Mouse (Mus musculus): ENCODE measurements around the gene Slc2a3. TPM values are rescaled to one million over a fixed set of nuclear protein-coding genes. Genes with fewer than 3 reads are reported as not detected.

Slc2a3 gene
- 10 to 100 TPM; 17.4 to 17.8 TPM for total RNA-seq (2021)
- long read RNA-seq, experiment 1, transcript Slc2a3-201 (10 exons, 3,959 nt) = major isoform, 21 of 25 reads
- long read RNA-seq, experiment 1, partial matches to known transcripts = 0 of 25 reads
- long read RNA-seq, experiment 1, other reads (novel, unspliced or antisense) = 4 of 25 reads
- long read RNA-seq, experiment 2, transcript Slc2a3-201 (10 exons, 3,959 nt) = major isoform, 35 of 45 reads
- long read RNA-seq, experiment 2, partial matches to known transcripts = 2 of 45 reads
- long read RNA-seq, experiment 2, other reads (novel, unspliced or antisense) = 8 of 45 reads

GRCm38 (mm10) chr6:122801301-122801800 is at the start of gene Slc2a3:
Gene Slc2a3 (minus strand): TSS chr6:122801640.
- DNase-seq (ENCODE audit: low spot score in 2 of 2) = no peak

DNA sequence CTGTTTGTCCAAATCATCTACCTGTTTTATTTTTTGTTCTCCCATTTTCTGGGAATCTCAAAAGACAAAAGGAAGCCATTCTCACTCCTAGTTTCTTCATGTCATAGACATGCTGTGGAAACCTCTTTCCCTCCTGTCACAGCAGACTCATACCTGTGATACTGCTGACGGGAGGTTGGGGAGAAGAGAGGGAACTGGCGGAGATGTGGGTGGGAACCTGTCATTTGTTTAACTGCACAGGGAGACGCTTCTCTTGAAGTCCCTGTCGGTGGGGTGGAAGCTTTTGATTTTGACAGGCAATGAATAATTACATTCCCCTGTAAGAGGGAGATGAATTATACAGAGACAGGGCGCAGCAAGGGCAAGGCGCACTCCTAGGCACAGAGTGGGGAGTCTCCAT is 42.3 kb upstream of the Slc2a3 start:
- DNase-seq (ENCODE audit: low spot score in 2 of 2) = no peak

DNA sequence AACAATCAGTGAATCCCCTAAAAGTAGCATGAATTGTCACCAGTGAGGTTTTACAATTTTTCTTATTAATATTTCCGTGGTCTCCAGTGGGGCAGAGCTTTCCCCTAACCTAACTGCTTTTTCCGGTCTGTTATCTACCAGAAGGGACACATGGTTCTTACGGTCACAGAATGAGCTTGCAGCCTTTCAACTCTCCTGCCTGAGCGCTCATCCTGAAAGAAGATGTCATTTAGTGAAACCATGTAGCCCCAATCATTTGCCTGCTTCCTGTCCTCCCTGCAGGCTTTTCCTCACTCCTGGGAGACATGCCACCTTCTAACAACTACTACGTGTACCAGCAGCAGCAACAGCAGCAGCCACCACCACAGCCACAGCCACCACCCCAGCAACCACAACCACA is 36.1 kb upstream of the Slc2a3 start:
- no peak for DNase-seq (ENCODE audit: low spot score in 2 of 2)

DNA sequence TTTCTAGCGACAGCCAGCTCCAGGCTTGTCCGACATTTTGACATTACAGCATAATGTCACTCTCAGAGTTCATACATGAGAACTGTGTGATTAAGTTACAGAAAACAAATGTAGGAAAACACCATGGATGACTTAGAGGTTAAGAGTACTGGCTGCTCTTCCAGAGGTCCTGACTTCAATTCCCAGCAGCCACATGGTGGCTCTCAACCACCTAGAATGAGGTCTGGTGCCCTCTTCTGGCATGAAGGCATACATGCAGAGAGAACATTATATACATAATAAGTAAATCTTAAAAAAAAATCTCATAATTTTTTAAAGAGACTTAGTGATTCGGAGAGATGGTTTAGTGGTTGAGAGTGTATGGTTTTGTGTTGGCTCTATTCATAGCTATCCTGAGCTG is 35.5 kb upstream of the Slc2a3 start:
- DNase-seq (ENCODE audit: low spot score in 2 of 2) = no peak

DNA sequence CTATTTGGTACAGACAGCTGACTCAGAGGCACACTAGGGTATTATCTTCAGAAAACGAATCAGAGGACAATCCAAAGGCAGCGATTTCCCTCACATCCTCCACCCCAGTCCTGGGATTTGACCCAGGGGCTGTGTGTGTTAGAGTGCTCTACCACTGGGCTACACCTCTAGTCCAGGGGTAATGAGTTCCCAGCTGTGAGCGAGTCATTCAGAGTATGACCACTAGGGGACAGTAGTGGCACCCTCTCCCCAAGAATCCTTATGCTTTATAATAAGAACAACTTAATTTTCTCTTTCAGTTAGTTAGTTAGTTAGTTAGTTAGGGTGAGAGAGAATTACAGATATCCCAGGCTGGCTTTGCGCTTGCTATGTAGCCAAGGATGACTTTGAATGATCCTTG is 32.9 kb upstream of the Slc2a3 start:
- DNase-seq (ENCODE audit: low spot score in 2 of 2) = no peak

DNA sequence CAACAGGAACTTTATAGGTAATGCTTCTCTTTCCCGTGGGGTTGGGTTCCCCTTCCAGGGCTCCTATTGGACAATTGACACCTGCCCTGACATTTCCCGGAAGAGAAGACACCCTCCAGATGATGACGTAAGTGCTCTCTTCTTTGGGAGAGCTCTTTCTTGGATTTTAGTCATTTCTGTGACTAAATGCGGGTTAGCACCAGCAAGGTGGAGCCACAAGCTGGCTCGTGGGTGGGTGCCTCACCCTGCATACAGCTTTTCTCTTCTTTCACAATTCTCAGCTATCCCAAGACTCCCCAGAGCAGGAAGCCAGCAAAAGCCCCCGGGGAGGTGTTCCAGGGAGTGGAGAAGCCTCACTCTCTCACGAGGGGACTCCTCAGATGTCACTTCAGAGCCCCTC is 31.4 kb upstream of the Slc2a3 start:
- no peak for DNase-seq (ENCODE audit: low spot score in 2 of 2)

DNA sequence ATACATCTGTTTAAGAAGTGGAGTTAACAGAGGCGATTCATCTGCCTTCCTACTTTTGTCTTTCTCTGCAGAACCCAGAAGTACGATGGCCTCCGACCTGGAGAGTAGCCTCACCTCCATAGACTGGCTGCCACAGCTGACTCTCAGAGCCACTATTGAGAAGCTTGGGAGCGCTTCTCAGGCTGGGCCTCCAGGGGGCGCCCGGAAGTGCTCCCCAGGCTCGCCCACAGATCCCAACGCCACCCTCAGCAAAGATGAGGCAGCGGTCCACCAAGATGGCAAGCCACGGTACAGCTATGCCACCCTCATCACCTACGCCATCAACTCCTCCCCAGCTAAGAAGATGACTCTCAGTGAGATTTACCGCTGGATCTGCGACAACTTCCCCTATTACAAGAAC is 26.6 kb upstream of the Slc2a3 start:
- DNase-seq (ENCODE audit: low spot score in 2 of 2) = no peak

GRCm38 (mm10) chr6:122825923-122826742 is 24.7 kb upstream of the Slc2a3 start:
- DNase-seq (ENCODE audit: low spot score in 2 of 2) = peak; percentile 27 to 37

GRCm38 (mm10) chr6:122825166-122825565 is 23.7 kb upstream of the Slc2a3 start:
- no peak for DNase-seq (ENCODE audit: low spot score in 2 of 2)

DNA sequence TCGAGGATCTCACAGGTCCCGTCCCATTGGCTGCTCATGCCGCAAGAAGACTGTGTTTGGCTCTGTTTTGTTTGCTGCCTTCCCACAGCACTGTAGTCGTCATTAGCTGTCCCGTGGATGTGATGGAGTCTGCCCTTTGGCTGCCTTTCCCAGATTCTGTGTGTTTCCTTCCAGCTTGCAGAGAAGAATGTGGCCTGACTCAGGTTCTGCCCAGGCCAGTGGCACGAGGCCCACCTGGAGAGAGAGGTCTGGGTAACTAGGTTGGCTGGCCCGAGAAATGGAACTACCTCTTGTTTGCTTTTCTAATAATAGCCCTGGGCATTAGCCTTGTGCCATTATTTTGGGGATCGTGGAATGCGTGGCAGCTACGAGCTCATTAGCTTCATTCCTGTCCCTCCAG is 22.6 kb upstream of the Slc2a3 start:
- DNase-seq (ENCODE audit: low spot score in 2 of 2) = no peak

DNA sequence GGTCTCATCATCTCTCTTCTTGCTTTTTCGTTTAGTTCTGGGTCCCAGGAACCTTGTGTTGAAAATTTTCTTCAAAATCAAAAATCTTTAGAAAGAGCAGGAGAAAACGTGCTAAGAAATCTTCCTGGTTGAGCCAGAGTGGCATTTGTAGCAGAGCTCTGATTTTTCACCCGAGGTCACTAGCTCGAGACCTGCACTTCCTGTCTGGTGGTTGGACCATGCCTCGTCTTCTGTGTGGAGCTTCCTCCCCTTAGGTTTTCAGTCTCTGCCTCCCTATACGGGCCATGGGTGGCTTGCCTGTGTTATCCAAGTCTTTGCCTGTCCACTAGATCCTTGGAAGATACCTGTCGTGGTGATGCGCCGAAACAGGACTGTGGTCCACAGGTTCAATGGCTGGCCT is 20.4 kb upstream of the Slc2a3 start:
- no peak for DNase-seq (ENCODE audit: low spot score in 2 of 2)

DNA sequence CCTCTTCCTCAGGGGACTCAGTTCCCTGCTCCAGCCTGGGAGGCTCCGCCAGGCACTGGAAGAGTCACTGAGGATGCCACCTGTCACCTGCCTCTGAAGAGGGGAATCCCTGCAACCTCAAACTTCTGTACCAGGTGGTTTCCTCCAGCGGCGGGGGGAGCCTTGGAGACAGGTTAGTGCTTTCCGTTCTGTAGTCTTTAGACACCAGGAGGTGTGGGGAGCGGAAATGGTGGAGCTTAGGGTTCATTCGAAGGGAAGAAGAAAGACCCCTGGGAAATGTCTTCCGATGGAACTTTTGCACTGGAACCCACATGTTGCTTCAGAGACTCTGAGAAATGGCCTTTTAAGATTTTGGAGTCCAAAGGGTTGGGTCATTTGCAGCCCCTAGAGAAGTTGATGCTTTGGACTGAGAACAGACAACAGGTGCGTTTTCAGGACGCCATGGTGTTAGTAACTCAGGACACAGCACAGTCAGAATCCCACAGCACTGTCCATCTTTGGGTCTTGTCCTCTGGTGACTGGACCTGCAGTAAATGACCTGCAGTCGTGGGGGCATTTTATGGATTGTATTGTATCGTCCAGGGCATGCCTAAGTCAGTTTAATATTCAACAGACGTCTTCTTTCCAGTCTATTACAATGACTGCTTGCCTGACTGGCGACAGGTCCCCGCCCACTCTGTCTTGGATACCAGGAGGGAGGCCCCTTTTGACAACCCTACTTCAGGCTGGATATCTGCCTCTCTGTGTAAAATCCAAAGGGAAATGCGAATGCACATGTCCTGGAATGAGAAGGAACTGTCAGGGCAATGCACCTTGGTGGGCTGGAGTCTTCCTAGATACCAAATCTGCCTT is 19.6 kb upstream of the Slc2a3 start:
- DNase-seq (ENCODE audit: low spot score in 2 of 2) = no peak

DNA sequence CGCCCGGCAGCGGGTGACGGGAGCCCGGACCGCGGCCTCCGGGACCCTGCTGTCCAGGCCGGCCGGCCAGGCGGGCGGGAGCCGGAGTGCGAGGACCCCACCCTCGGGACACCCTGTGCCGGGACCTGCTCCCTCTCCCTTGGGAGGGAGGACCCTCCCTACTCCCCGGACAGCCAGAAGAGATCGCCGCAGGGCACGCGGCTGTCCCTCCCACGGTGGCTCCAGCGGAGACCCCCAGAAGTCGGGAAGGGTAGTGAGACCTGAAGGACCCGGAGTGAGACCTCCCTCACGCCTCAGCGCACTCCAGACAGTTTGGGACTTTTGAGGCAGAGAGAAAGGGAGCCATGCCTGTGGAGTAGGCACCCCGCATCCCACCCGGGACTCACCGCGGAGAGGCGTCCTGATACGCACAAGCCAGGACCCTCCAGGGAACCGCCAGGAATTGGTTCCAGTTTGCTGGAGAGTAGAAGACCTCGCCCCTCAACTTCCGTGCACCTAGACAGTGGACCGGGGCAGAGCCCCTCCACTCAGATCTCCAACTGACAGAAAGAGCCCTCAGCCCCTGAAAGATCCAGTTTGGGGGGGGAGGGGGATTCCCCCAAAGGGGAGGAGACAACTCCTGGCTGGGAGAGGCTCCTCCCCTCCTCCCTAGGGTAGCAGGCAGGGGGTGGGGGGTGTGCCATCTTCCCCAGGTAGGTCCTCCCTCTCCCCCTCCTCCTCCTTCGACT is 18.8 kb upstream of the Slc2a3 start:
- DNase-seq (ENCODE audit: low spot score in 2 of 2) = no peak

- DNase-seq (ENCODE audit: low spot score in 2 of 2) = peak; percentile 52 to 57
Observed at GRCm38 (mm10) chr6:122819306-122820070, 18.0 kb upstream of the Slc2a3 start, which contains the start of gene Foxj2. Gene Foxj2 (plus strand): TSS chr6:122819914.

- no peak for DNase-seq (ENCODE audit: low spot score in 2 of 2)
Observed at GRCm38 (mm10) chr6:122813640-122814039, 12.2 kb upstream of the Slc2a3 start.

DNA sequence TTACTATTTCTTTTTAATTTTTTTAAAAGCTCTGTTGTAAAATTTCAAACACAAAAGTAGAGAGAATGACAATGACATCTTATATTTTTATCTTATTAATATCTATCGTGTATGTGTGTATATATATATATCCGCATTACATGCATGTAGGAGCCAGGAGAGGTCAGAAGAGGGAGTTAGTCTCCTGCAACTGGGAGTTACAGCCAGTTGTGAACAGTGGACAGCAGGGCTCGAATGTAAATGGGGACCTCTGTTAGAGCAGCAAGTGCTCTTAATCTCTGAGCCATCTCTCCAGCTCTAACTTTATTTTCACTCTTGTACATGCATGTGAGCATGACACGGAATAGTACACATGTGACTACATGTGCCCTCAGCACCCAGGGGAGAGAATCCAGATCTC is 11.3 kb upstream of the Slc2a3 start:
- no peak for DNase-seq (ENCODE audit: low spot score in 2 of 2)

GRCm38 (mm10) chr6:122811771-122812600 is 10.5 kb upstream of the Slc2a3 start:
- DNase-seq (ENCODE audit: low spot score in 2 of 2) = no peak

- DNase-seq (ENCODE audit: low spot score in 2 of 2) = peak; percentile 81 to 92
Observed at GRCm38 (mm10) chr6:122811280-122811652, 9.8 kb upstream of the Slc2a3 start.

DNA sequence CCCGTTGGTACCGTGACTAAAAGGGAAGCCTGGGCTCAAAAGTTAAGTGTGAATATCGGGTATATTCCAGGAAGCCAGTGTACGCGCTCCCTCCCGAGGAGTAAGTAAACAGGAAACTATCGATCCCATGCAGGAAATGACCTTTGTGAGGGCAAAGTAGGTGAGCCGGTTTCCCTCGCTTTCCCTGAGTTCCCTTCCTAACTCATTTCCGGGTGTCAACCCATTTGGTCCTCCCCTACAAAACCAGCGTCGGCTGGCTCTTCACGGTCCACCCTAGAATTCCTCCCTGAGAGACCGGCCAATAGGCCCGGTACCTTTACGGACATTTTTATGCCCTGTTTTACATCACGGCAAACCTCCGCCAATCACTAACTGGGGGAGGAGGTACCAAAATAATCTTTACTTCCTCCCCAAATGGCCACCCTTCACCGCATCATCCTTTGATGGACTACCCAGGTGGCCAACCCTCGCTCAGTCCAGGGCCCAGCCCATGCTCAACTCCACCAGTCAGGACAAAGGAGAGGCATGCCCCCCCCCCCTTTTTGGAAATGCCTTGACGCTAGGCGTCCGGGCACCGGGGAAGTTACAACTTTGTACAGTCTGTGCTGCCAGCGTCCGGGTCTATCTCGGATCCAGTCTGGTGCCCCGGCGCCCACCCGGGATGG is 9.3 kb upstream of the Slc2a3 start:
- DNase-seq (ENCODE audit: low spot score in 2 of 2) = peak; percentile 86 to 93
